Mouse (Mus musculus) CH12.LX (cell line): ENCODE results near the gene Cebpzos. TPM values are rescaled to one million over a fixed set of nuclear protein-coding genes. Genes with fewer than 3 reads are reported as not detected.

Experiments used
- DNase-seq: peaks from one replicate; pipeline ENCODE4 v3.0.0-alpha.2; 2013; ENCODE audit errors: extremely low read depth
- H3K27ac ChIP-seq: 2 replicates; pipeline ENCODE4 v1.5.1; 2012; ENCODE audit warnings: low read depth, mild to moderate bottlenecking, control low read depth, moderate library complexity; ENCODE audit not compliant: insufficient read depth
- H3K27me3 ChIP-seq: replicated peaks from 2 replicates; pipeline ENCODE3; 2012; ENCODE audit warnings: inconsistent platforms
- H3K36me3 ChIP-seq, 2 experiments: replicated peaks in 1 of 2; 2 replicates each; pipeline versions ENCODE3 to v1.6.1; 2012; ENCODE audit warnings: inconsistent platforms in 1 of 2, low read length in 1 of 2, mild to moderate bottlenecking in 1 of 2, mixed read lengths in 1 of 2, moderate library complexity in 1 of 2; ENCODE audit not compliant: control insufficient read depth in 1 of 2, insufficient read depth in 1 of 2
- H3K4me1 ChIP-seq, 2 experiments: 2 replicates each; pipeline ENCODE4 v1.6.1; 2012; ENCODE audit warnings: inconsistent platforms in 1 of 2, moderate library complexity in 1 of 2; ENCODE audit not compliant: insufficient read depth in 2 of 2, control insufficient read depth in 1 of 2
- H3K4me2 ChIP-seq: 2 replicates; pipeline ENCODE4 v1.6.1; 2012; ENCODE audit warnings: low read depth, mild to moderate bottlenecking, control low read depth; ENCODE audit not compliant: poor library complexity, insufficient read depth, severe bottlenecking
- H3K4me3 ChIP-seq, 3 experiments: fragments of 150-350 bp in 1 of 3; sonication (generic) in 1 of 3; replicated peaks in 1 of 3; 2 replicates each; pipeline versions ENCODE3 to v1.5.1; 2011 to 2012; ENCODE audit warnings: low read depth in 2 of 3, low read length in 2 of 3, mild to moderate bottlenecking in 2 of 3, moderate library complexity in 2 of 3, control low read depth in 1 of 3, improper control_type of control experiment in 1 of 3, inconsistent platforms in 1 of 3, mixed read lengths in 1 of 3; ENCODE audit not compliant: poor library complexity in 1 of 3
- H3K79me2 ChIP-seq: replicated peaks from 2 replicates; pipeline ENCODE4 v1.6.1; 2012; ENCODE audit warnings: mild to moderate bottlenecking, moderate library complexity; ENCODE audit not compliant: control insufficient read depth, poor library complexity, insufficient read depth, severe bottlenecking; ENCODE audit errors: extremely low read depth
- H3K9ac ChIP-seq: 2 replicates; pipeline ENCODE4 v1.6.1; 2012; ENCODE audit warnings: low read depth, mild to moderate bottlenecking, control low read depth, moderate library complexity; ENCODE audit not compliant: insufficient read depth
- H3K9me3 ChIP-seq: replicated peaks from 2 replicates; pipeline ENCODE3; 2012; ENCODE audit warnings: low read length, inconsistent platforms, mixed read lengths
- CHD1 ChIP-seq: IDR thresholded peaks from 2 replicates; pipeline ENCODE4 v1.6.1; 2012; ENCODE audit warnings: low read depth, low read length, improper control_type of control experiment, inconsistent platforms
- ELF1 ChIP-seq: IDR thresholded peaks from 2 replicates; pipeline ENCODE4 v1.6.1; 2014; ENCODE audit warnings: low read depth, mild to moderate bottlenecking, inconsistent platforms, low read length, improper control_type of control experiment
- IRF4 ChIP-seq: IDR thresholded peaks from 2 replicates; pipeline ENCODE4 v1.6.1; 2014; ENCODE audit warnings: low read depth, mild to moderate bottlenecking, inconsistent platforms, low read length, improper control_type of control experiment
- JUND ChIP-seq: conservative IDR thresholded peaks from 2 replicates; pipeline ENCODE4 v1.6.1; 2011; ENCODE audit warnings: low read depth, low read length, improper control_type of control experiment
- MAZ ChIP-seq: IDR thresholded peaks from 2 replicates; pipeline ENCODE4 v1.6.1; 2012; ENCODE audit warnings: low read depth, mild to moderate bottlenecking, inconsistent platforms, low read length, improper control_type of control experiment, moderate library complexity
- NRF1 ChIP-seq: IDR thresholded peaks from 2 replicates; pipeline ENCODE4 v1.6.1; 2014; ENCODE audit warnings: low read depth, mild to moderate bottlenecking, inconsistent platforms, low read length, improper control_type of control experiment, moderate library complexity
- PAX5 ChIP-seq: IDR thresholded peaks from 2 replicates; pipeline ENCODE4 v1.6.1; 2012; ENCODE audit warnings: low read length, inconsistent platforms, mixed read lengths
- POLR2AphosphoS2 ChIP-seq: IDR thresholded peaks from 2 replicates; pipeline ENCODE4 v1.6.1; 2011; ENCODE audit warnings: low read depth, low read length, improper control_type of control experiment
- ZNF384 ChIP-seq: IDR thresholded peaks from 2 replicates; pipeline ENCODE4 v1.6.1; 2012; ENCODE audit warnings: low read depth, low read length, improper control_type of control experiment, inconsistent platforms
- dilution Hi-C: fragments of 300-500 bp; cut with MboI; formaldehyde crosslinking; loops from 2 replicates; pipeline ENCODE4 v1.14.3; 2020; ENCODE audit warnings: low sequenced_read_pairs; ENCODE audit not compliant: extremely low pct_unique_long_range_greater_than_20kb, extremely low pct_ligation_motif_present
- in situ Hi-C: fragments of 300-500 bp; cut with MboI; formaldehyde crosslinking; loops from 3 replicates; pipeline ENCODE4 v1.14.3; 2019; ENCODE audit warnings: low sequenced_read_pairs, low pct_ligation_motif_present, low pct_unique_long_range_greater_than_20kb, mixed read lengths
- polyA plus RNA-seq: library from polyadenylated mRNA; unstranded; fragments of >175 nt; gene quantifications from 2 replicates; pipeline ENCODE4 v1.2.1, GENCODE M21; 2012; ENCODE audit warnings: low read depth; ENCODE audit not compliant: insufficient read length
- total RNA-seq, 2 experiments: library from RNA; depleted of rRNA; stranded (reverse); fragments of 300-350 nt in 1 of 2; fragments of >200 nt in 1 of 2; gene quantifications; 2 replicates each; pipeline ENCODE4 v1.2.3; 2012 to 2014

The Cebpzos gene
- total and polyA plus RNA-seq, 3 experiments = 29.9 to 63.7 (median 34.8) TPM

GRCm38 (mm10) chr17:78966092-78966883, 50.0 kb downstream of the Cebpzos start:
- no peak for DNase-seq
- Histone ChIP-seq H3K9me3 (no peaks in the 10 kb centered on the region), H3K4me2 (no peak overlapping the region), H3K9ac (no peak overlapping the region), H3K4me1 (peaks cover 0 to 3% of the 10 kb centered on the region in 2 experiments; a peak in 1 of 4 replicates), H3K4me3 (no peak overlapping the region)
- in situ Hi-C loops (no loop called here), dilution Hi-C loops (no loop called here)
- TF ChIP-seq POLR2AphosphoS2 = no peak
- no peak for TF ChIP-seq PAX5
- TF ChIP-seq NRF1 = no peak
- TF ChIP-seq, all 38 proteins: peak for 0
- Histone ChIP-seq H3K27ac (no peak overlapping the region), H3K36me3 (no peaks in the 10 kb centered on the region), H3K79me2 (no peaks in the 10 kb centered on the region), H3K27me3 (no peaks in the 10 kb centered on the region)

DNA sequence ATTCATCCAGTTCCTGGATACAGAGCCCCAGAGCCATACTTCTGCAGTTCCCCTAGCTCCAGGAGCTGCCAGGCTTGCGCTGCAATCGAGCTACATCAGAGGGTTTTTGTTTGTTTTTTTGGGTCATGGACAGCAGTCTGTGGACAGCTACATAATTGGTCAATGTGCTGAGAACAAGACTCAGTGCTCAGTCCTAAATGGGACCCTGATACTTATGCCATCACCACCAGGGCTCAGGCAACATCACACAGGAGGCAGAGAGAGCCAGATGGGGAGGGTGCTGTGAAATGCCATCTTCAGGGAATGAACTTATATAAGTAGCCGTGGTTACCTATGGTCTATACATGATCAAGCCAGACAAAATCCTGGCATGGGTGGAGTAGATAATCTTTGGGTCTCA, 52.2 kb downstream of the Cebpzos start:
- H3K4me2 ChIP-seq = no peak overlapping the region
- no peaks in the 10 kb centered on the region for H3K27me3 ChIP-seq
- DNase-seq = no peak
- in situ Hi-C loops (no loop called here), dilution Hi-C loops (no loop called here)
- H3K9ac ChIP-seq = no peak overlapping the region
- no peaks in the 10 kb centered on the region; a peak in 1 of 4 replicates for H3K4me1 ChIP-seq
- no peaks in the 10 kb centered on the region for H3K36me3 ChIP-seq
- TF ChIP-seq JUND (no peak), MAZ (no peak), CHD1 (no peak), ZNF384 (no peak), ELF1 (no peak), IRF4 (no peak)
- no peaks in the 10 kb centered on the region for H3K9me3 ChIP-seq
- H3K27ac ChIP-seq = no peak overlapping the region
- no peak overlapping the region for H3K4me3 ChIP-seq
- H3K79me2 ChIP-seq = no peaks in the 10 kb centered on the region

Other genes starting within 250 kb of the Cebpzos start
- 12.3 and 12.4 TPM in 2 replicates for gene Strn, start 179.3 kb upstream of the Cebpzos start, total RNA-seq (2012; rRNA removed)
- gene Strn, start 179.3 kb upstream of the Cebpzos start, total RNA-seq (2014; rRNA removed) = 9.9 and 10.5 TPM in 2 replicates
- gene Strn, start 179.3 kb upstream of the Cebpzos start, polyA plus RNA-seq = 12.7 and 14.3 TPM in 2 replicates
- 15.3 and 17.9 TPM in 2 replicates for gene Heatr5b, start 81.1 kb upstream of the Cebpzos start, total RNA-seq (2012; rRNA removed)
- 9.0 and 13.0 TPM in 2 replicates for gene Heatr5b, start 81.1 kb upstream of the Cebpzos start, total RNA-seq (2014; rRNA removed)
- 16.3 and 21.5 TPM in 2 replicates for gene Heatr5b, start 81.1 kb upstream of the Cebpzos start, polyA plus RNA-seq
- 13.4 and 21.6 TPM in 2 replicates for gene Gpatch11, start 80.9 kb upstream of the Cebpzos start, total RNA-seq (2012; rRNA removed)
- gene Gpatch11, start 80.9 kb upstream of the Cebpzos start, total RNA-seq (2014; rRNA removed) = 22.3 and 25.1 TPM in 2 replicates
- 25.5 and 38.7 TPM in 2 replicates for gene Gpatch11, start 80.9 kb upstream of the Cebpzos start, polyA plus RNA-seq
- 9.8 and 11.6 TPM in 2 replicates for gene Eif2ak2, start 33.9 kb upstream of the Cebpzos start, total RNA-seq (2012; rRNA removed)
- gene Eif2ak2, start 33.9 kb upstream of the Cebpzos start, total RNA-seq (2014; rRNA removed) = 13.6 and 15.6 TPM in 2 replicates
- 25.0 and 27.4 TPM in 2 replicates for gene Eif2ak2, start 33.9 kb upstream of the Cebpzos start, polyA plus RNA-seq
- 0.08 TPM in 1 of 2 replicates, not detected in the other for gene Sult6b1, start 9.5 kb upstream of the Cebpzos start, total RNA-seq (2012; rRNA removed)
- 0.46 TPM in 1 of 2 replicates, not detected in the other for gene Sult6b1, start 9.5 kb upstream of the Cebpzos start, total RNA-seq (2014; rRNA removed)
- gene Sult6b1, start 9.5 kb upstream of the Cebpzos start, polyA plus RNA-seq = 0.19 and 0.34 TPM in 2 replicates
- gene Cebpz, start 20.6 kb downstream of the Cebpzos start, total RNA-seq (2012; rRNA removed) = 43.3 and 60.3 TPM in 2 replicates
- 61.2 and 71.5 TPM in 2 replicates for gene Cebpz, start 20.6 kb downstream of the Cebpzos start, total RNA-seq (2014; rRNA removed)
- gene Cebpz, start 20.6 kb downstream of the Cebpzos start, polyA plus RNA-seq = 70.1 and 86.7 TPM in 2 replicates
- 41.7 and 46.7 TPM in 2 replicates for gene Ndufaf7, start 20.6 kb downstream of the Cebpzos start, total RNA-seq (2012; rRNA removed)
- gene Ndufaf7, start 20.6 kb downstream of the Cebpzos start, total RNA-seq (2014; rRNA removed) = 42.4 and 50.2 TPM in 2 replicates
- gene Ndufaf7, start 20.6 kb downstream of the Cebpzos start, polyA plus RNA-seq = 54.1 and 68.4 TPM in 2 replicates
- gene Prkd3, start 104.3 kb downstream of the Cebpzos start, total RNA-seq (2012; rRNA removed) = not detected in 2 replicates
- gene Prkd3, start 104.3 kb downstream of the Cebpzos start, total RNA-seq (2014; rRNA removed) = not detected in 2 replicates
- gene Prkd3, start 104.3 kb downstream of the Cebpzos start, polyA plus RNA-seq = not detected in 2 replicates
- not detected in 2 replicates for gene Qpct, start 135.4 kb downstream of the Cebpzos start, total RNA-seq (2012; rRNA removed)
- gene Qpct, start 135.4 kb downstream of the Cebpzos start, total RNA-seq (2014; rRNA removed) = not detected in 2 replicates
- not detected in 2 replicates for gene Qpct, start 135.4 kb downstream of the Cebpzos start, polyA plus RNA-seq